Mouse (Mus musculus) kidney, embryonic 16.5 days (tissue): ENCODE results near the gene Dscaml1. TPM values are rescaled to one million over a fixed set of nuclear protein-coding genes. Genes with fewer than 3 reads are reported as not detected.

Experiments used
- ATAC-seq: fragments of 200-750 bp; cut with Nextera tagmentation; 2 replicates; pipeline ENCODE4 v1.8.0; 2017; ENCODE audit warnings: moderate TSS enrichment; ENCODE audit not compliant: low FRiP score, low TSS enrichment
- H3K27ac ChIP-seq: fragments of 300-500 bp; sonication (generic); 2 replicates; pipeline ENCODE4 v1.5.1; 2014; ENCODE audit warnings: low read length
- H3K27me3 ChIP-seq: fragments of 300-500 bp; sonication (generic); 2 replicates; pipeline ENCODE4 v1.6.1; 2014; ENCODE audit warnings: low read length, control low read depth, mixed read lengths; ENCODE audit not compliant: insufficient read depth
- H3K36me3 ChIP-seq: fragments of 300-500 bp; sonication (generic); 2 replicates; pipeline ENCODE4 v1.6.1; 2014; ENCODE audit warnings: low read length, control low read depth, mixed read lengths; ENCODE audit not compliant: insufficient read depth
- H3K4me1 ChIP-seq: fragments of 300-500 bp; sonication (generic); 2 replicates; pipeline ENCODE4 v1.6.1; 2014; ENCODE audit warnings: low read length, control low read depth, mixed read lengths; ENCODE audit not compliant: insufficient read depth
- H3K4me2 ChIP-seq: fragments of 300-500 bp; sonication (generic); replicated peaks from 2 replicates; pipeline ENCODE4 v1.6.1; 2014; ENCODE audit warnings: low read depth, low read length
- H3K4me3 ChIP-seq: fragments of 300-500 bp; sonication (generic); 2 replicates; pipeline ENCODE4 v1.5.1; 2014; ENCODE audit warnings: mild to moderate bottlenecking, low read length
- H3K9ac ChIP-seq: fragments of 300-500 bp; sonication (generic); replicated peaks from 2 replicates; pipeline ENCODE4 v1.6.1; 2014; ENCODE audit warnings: low read length
- H3K9me3 ChIP-seq: fragments of 300-500 bp; sonication (generic); 2 replicates; pipeline ENCODE4 v1.6.1; 2016; ENCODE audit warnings: low read length, control low read depth
- WGBS: fragments of 180-500 bp; shearing (Covaris S2); extraction: QIAGEN DNeasy Blood & Tissue Kit; methylation state at CpG from one replicate; pipeline ENCODE4 v1.1.7; 2014; 5-methylcytosine and 5-hydroxymethylcytosine counted together
- polyA plus RNA-seq: library from polyadenylated mRNA; unstranded; fragments of >200 nt; fragmentation: Nextera tagmentation; extraction: Ambion mirVana; gene quantifications from 2 replicates; pipeline ENCODE4 v1.2.1, GENCODE M21; 2015

Dscaml1 gene
- polyA plus RNA-seq, 1 experiment from 2014 or later, result 0.37 TPM

GRCm38 (mm10) chr9:45719997-45720396, 293.6 kb downstream of the Dscaml1 start:
- H3K36me3 ChIP-seq, result no peaks in the 10 kb centered on the region
- no peaks in the 10 kb centered on the region for H3K4me1 ChIP-seq
- no peak overlapping the region for H3K4me3 ChIP-seq
- no peak overlapping the region for H3K9ac ChIP-seq
- H3K9me3 ChIP-seq, result no peaks in the 10 kb centered on the region
- 40% methylated on average over 7 of the region's 7 CpGs for WGBS
- no peak overlapping the region for H3K4me2 ChIP-seq
- no peak overlapping the region for H3K27ac ChIP-seq
- ATAC-seq, result no peak
- no peaks in the 10 kb centered on the region for H3K27me3 ChIP-seq

GRCm38 (mm10) chr9:45731851-45732250, 305.4 kb downstream of the Dscaml1 start:
- 89% methylated on average over 5 of the region's 5 CpGs for WGBS
- no peak for ATAC-seq

GRCm38 (mm10) chr9:45733246-45733645, 306.8 kb downstream of the Dscaml1 start:
- Histone ChIP-seq H3K9ac (no peak overlapping the region), H3K27me3 (no peaks in the 10 kb centered on the region), H3K27ac (no peak overlapping the region), H3K4me1 (no peaks in the 10 kb centered on the region), H3K4me3 (no peak overlapping the region), H3K36me3 (no peaks in the 10 kb centered on the region), H3K4me2 (no peak overlapping the region), H3K9me3 (no peaks in the 10 kb centered on the region)
- ATAC-seq, result no peak
- WGBS, result 74% methylated on average over 6 of the region's 6 CpGs

More at GRCm38 (mm10) chr9:45731851-45732250, 305.4 kb downstream of the Dscaml1 start:
- Histone ChIP-seq H3K4me3 (no peak overlapping the region), H3K9ac (no peak overlapping the region), H3K9me3 (no peaks in the 10 kb centered on the region), H3K4me2 (no peak overlapping the region), H3K27me3 (no peaks in the 10 kb centered on the region), H3K36me3 (no peaks in the 10 kb centered on the region), H3K4me1 (no peaks in the 10 kb centered on the region), H3K27ac (no peak overlapping the region)

GRCm38 (mm10) chr9:45739001-45739701, 312.7 kb downstream of the Dscaml1 start:
- no peaks in the 10 kb centered on the region for H3K27me3 ChIP-seq
- 66% methylated on average over 12 of the region's 12 CpGs for WGBS
- no peak overlapping the region for H3K4me2 ChIP-seq
- H3K4me1 ChIP-seq, result no peaks in the 10 kb centered on the region
- no peak overlapping the region for H3K27ac ChIP-seq
- no peaks in the 10 kb centered on the region for H3K36me3 ChIP-seq
- H3K9ac ChIP-seq, result no peak overlapping the region
- ATAC-seq, result no peak
- no peaks in the 10 kb centered on the region for H3K9me3 ChIP-seq
- H3K4me3 ChIP-seq, result no peak overlapping the region

- Histone ChIP-seq H3K27me3 (no peaks in the 10 kb centered on the region), H3K4me1 (no peaks in the 10 kb centered on the region), H3K4me3 (no peak overlapping the region), H3K4me2 (no peak overlapping the region), H3K9me3 (no peaks in the 10 kb centered on the region), H3K9ac (no peak overlapping the region), H3K27ac (no peak overlapping the region), H3K36me3 (no peaks in the 10 kb centered on the region)
- no peak for ATAC-seq
- WGBS, result 55% methylated on average over 17 of the region's 17 CpGs
These were observed 313.5 kb downstream of the Dscaml1 start for GRCm38 (mm10) chr9:45739702-45740583.

- no peak overlapping the region for H3K9ac ChIP-seq
- no peaks in the 10 kb centered on the region for H3K4me1 ChIP-seq
- no peaks in the 10 kb centered on the region for H3K27me3 ChIP-seq
- no peak for ATAC-seq
- H3K4me2 ChIP-seq, result no peak overlapping the region
- H3K27ac ChIP-seq, result no peak overlapping the region
- no peaks in the 10 kb centered on the region for H3K9me3 ChIP-seq
- 50% methylated on average over 2 of the region's 2 CpGs for WGBS
- H3K4me3 ChIP-seq, result no peak overlapping the region
- H3K36me3 ChIP-seq, result no peaks in the 10 kb centered on the region
These were observed 314.2 kb downstream of the Dscaml1 start for GRCm38 (mm10) chr9:45740584-45740980.

GRCm38 (mm10) chr9:45745451-45745850, 319.0 kb downstream of the Dscaml1 start:
- Histone ChIP-seq H3K27ac (no peak overlapping the region), H3K9ac (no peak overlapping the region), H3K27me3 (no peaks in the 10 kb centered on the region), H3K4me1 (no peaks in the 10 kb centered on the region), H3K4me2 (no peak overlapping the region), H3K9me3 (no peaks in the 10 kb centered on the region), H3K4me3 (no peak overlapping the region), H3K36me3 (no peaks in the 10 kb centered on the region)
- no peak for ATAC-seq
- WGBS, result 42% methylated on average over 7 of the region's 7 CpGs

GRCm38 (mm10) chr9:45749917-45750316, 323.5 kb downstream of the Dscaml1 start:
- H3K27ac ChIP-seq, result no peak overlapping the region
- H3K36me3 ChIP-seq, result no peaks in the 10 kb centered on the region
- WGBS, result 95% methylated on average over 4 of the region's 4 CpGs
- no peak for ATAC-seq
- H3K9me3 ChIP-seq, result no peaks in the 10 kb centered on the region
- H3K4me1 ChIP-seq, result no peaks in the 10 kb centered on the region
- no peak overlapping the region for H3K4me3 ChIP-seq
- H3K4me2 ChIP-seq, result no peak overlapping the region
- H3K9ac ChIP-seq, result no peak overlapping the region
- no peaks in the 10 kb centered on the region for H3K27me3 ChIP-seq

GRCm38 (mm10) chr9:45754452-45755091, 328.1 kb downstream of the Dscaml1 start:
- Histone ChIP-seq H3K4me3 (no peak overlapping the region), H3K9me3 (no peaks in the 10 kb centered on the region), H3K36me3 (no peaks in the 10 kb centered on the region), H3K4me2 (no peak overlapping the region), H3K27me3 (no peaks in the 10 kb centered on the region), H3K4me1 (no peaks in the 10 kb centered on the region), H3K27ac (no peak overlapping the region), H3K9ac (no peak overlapping the region)
- ATAC-seq, result no peak
- WGBS, result 34% methylated on average over 8 of the region's 8 CpGs
